Mouse (Mus musculus): ENCODE results near the gene St6galnac5. TPM values are rescaled to one million over a fixed set of nuclear protein-coding genes. Genes with fewer than 3 reads are reported as not detected.

The St6galnac5 gene
- total and polyA plus RNA-seq, 3 experiments, result 0.04 TPM; not detected in 2

GRCm38 (mm10) chr3:152923530-152923929, 58.5 kb downstream of the St6galnac5 start:
- in situ Hi-C loops (cut with MboI; ENCODE audit: low pct_ligation_motif_present, low pct_unique_long_range_greater_than_20kb, low sequenced_read_pairs), result no loop called here
- dilution Hi-C loops (cut with MboI; ENCODE audit: extremely low pct_ligation_motif_present, extremely low pct_unique_long_range_greater_than_20kb, low sequenced_read_pairs), result no loop called here
- TF ChIP-seq ZKSCAN1 (IDR thresholded peaks at IDR 0.05; ENCODE audit: borderline replicate concordance, low read depth, low read length), result no peak
- no peak for TF ChIP-seq ZC3H11A (IDR thresholded peaks at IDR 0.05; ENCODE audit: low read depth, low read length)
- TF ChIP-seq SMC3 (IDR thresholded peaks at IDR 0.05; ENCODE audit: low read depth, low read length), result no peak
- no peak for TF ChIP-seq HCFC1 (IDR thresholded peaks at IDR 0.05; ENCODE audit: low read depth, low read length)
- no peak for TF ChIP-seq E2F4 (IDR thresholded peaks at IDR 0.05; ENCODE audit: insufficient replicate concordance, low read depth, low read length)
- no peak for TF ChIP-seq UBTF (IDR thresholded peaks at IDR 0.05; ENCODE audit: low read depth, low read length)
- TF ChIP-seq MYC (IDR thresholded peaks at IDR 0.05; ENCODE audit: low read depth, low read length), result no peak
- no peak for TF ChIP-seq GABPA (IDR thresholded peaks at IDR 0.05; ENCODE audit: insufficient replicate concordance, low read depth, low read length)
- no peak for TF ChIP-seq TCF12 (IDR thresholded peaks at IDR 0.05; ENCODE audit: low read depth, low read length)
- no peak for TF ChIP-seq JUN (IDR thresholded peaks at IDR 0.05; ENCODE audit: insufficient read depth, low read depth, low read length)
- TF ChIP-seq BHLHE40 (IDR thresholded peaks at IDR 0.05; ENCODE audit: low read depth, low read length), result no peak
- TF ChIP-seq NELFE (IDR thresholded peaks at IDR 0.05; ENCODE audit: low read depth, low read length), result no peak
- TF ChIP-seq CTCF (conservative IDR thresholded peaks at IDR 0.05 in 1 of 2, IDR thresholded peaks at IDR 0.05 in 1 of 2; ENCODE audit: low read depth in 2 of 2, low read length in 2 of 2), result no peak
- no peak for TF ChIP-seq MEF2A (IDR thresholded peaks at IDR 0.05; ENCODE audit: borderline replicate concordance, low read depth, low read length)
- TF ChIP-seq ZNF384 (IDR thresholded peaks at IDR 0.05; ENCODE audit: low read depth, low read length), result no peak
- no peak for TF ChIP-seq IRF4 (IDR thresholded peaks at IDR 0.05; ENCODE audit: low read depth, low read length)
- Histone ChIP-seq H3K9me3 (replicated peaks; ENCODE audit: low read length) (no peaks in the 10 kb centered on the region), H3K4me1 (ENCODE audit: control insufficient read depth in 1 of 2, insufficient read depth in 2 of 2) (peaks cover 12 to 50% of the 10 kb centered on the region in 2 experiments), H3K79me2 (replicated peaks; ENCODE audit: control insufficient read depth, extremely low read depth, insufficient read depth, poor library complexity, severe bottlenecking) (no peaks in the 10 kb centered on the region), H3K9ac (ENCODE audit: insufficient read depth, low read depth) (no peak overlapping the region), H3K27ac (ENCODE audit: insufficient read depth, low read depth) (no peak overlapping the region), H3K36me3 (replicated peaks in 1 of 2; ENCODE audit: control insufficient read depth in 1 of 2, insufficient read depth in 1 of 2, low read length in 1 of 2) (no peaks in the 10 kb centered on the region), H3K4me2 (ENCODE audit: insufficient read depth, low read depth, poor library complexity, severe bottlenecking) (no peak overlapping the region), H3K27me3 (replicated peaks) (no peaks in the 10 kb centered on the region), H3K4me3 (replicated peaks in 1 of 3; ENCODE audit: low read depth in 2 of 3, low read length in 2 of 3, poor library complexity in 1 of 3) (no peak overlapping the region)
- no peak for DNase-seq (ENCODE audit: extremely low read depth)

DNA sequence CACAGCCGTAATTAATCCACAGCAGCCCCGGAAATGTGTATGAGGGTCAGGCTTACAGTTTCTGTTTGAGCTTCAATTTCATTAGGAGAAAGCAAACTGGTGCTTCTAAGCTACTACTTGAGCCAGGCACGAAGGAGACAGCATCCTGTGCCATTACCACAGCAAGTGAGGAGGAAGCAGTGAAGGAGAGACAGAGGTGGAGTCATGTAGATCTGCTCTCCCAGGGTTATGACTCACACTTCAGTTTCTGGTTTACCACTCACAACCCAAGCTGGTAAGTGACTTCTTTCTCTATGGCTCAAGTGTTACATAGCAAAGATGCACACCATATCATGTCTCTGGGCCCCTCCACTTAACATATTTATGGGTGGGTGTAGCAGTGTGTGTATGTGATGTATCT, 61.7 kb downstream of the St6galnac5 start:
- dilution Hi-C loops (cut with MboI; ENCODE audit: extremely low pct_ligation_motif_present, extremely low pct_unique_long_range_greater_than_20kb, low sequenced_read_pairs), result no loop called here
- DNase-seq (ENCODE audit: extremely low read depth), result peak; percentile 79
- H3K36me3 ChIP-seq (replicated peaks in 1 of 2; ENCODE audit: control insufficient read depth in 1 of 2, insufficient read depth in 1 of 2, low read length in 1 of 2), result no peaks in the 10 kb centered on the region
- peak overlapping the region; percentile 12; the same call in 1 of the 2 replicates for H3K4me2 ChIP-seq (ENCODE audit: insufficient read depth, low read depth, poor library complexity, severe bottlenecking)
- H3K27ac ChIP-seq (ENCODE audit: insufficient read depth, low read depth), result no peak overlapping the region
- no peaks in the 10 kb centered on the region for H3K27me3 ChIP-seq (replicated peaks)
- H3K4me1 ChIP-seq (ENCODE audit: control insufficient read depth in 1 of 2, insufficient read depth in 2 of 2), result peaks cover 10 to 35% of the 10 kb centered on the region in 2 experiments
- in situ Hi-C loops (cut with MboI; ENCODE audit: low pct_ligation_motif_present, low pct_unique_long_range_greater_than_20kb, low sequenced_read_pairs), result no loop called here
- H3K79me2 ChIP-seq (replicated peaks; ENCODE audit: control insufficient read depth, extremely low read depth, insufficient read depth, poor library complexity, severe bottlenecking), result no peaks in the 10 kb centered on the region
- TF ChIP-seq POLR2A (IDR thresholded peaks at IDR 0.05; ENCODE audit: low read depth, low read length) (no peak), BHLHE40 (IDR thresholded peaks at IDR 0.05; ENCODE audit: low read depth, low read length) (peak; percentile 61; the same call in 1 of the 2 replicates), MXI1 (IDR thresholded peaks at IDR 0.05; ENCODE audit: low read depth, low read length) (no peak), EP300 (IDR thresholded peaks at IDR 0.05; ENCODE audit: low read length) (peak; percentile 52; the same call in 1 of the 2 replicates), ETS1 (conservative IDR thresholded peaks at IDR 0.05; ENCODE audit: low read depth, low read length) (peak; percentile 43; the same call in 1 of the 2 replicates), MAFK (IDR thresholded peaks at IDR 0.05; ENCODE audit: insufficient replicate concordance, low read length) (no peak), NELFE (IDR thresholded peaks at IDR 0.05; ENCODE audit: low read depth, low read length) (no peak), CTCF (conservative IDR thresholded peaks at IDR 0.05 in 1 of 2, IDR thresholded peaks at IDR 0.05 in 1 of 2; ENCODE audit: low read depth in 2 of 2, low read length in 2 of 2) (no peak), RCOR1 (conservative IDR thresholded peaks at IDR 0.05; ENCODE audit: low read depth, low read length) (no peak), IRF4 (IDR thresholded peaks at IDR 0.05; ENCODE audit: low read depth, low read length) (peak; percentile 39; the same call in 1 of the 2 replicates), SMC3 (IDR thresholded peaks at IDR 0.05; ENCODE audit: low read depth, low read length) (no peak), TCF12 (IDR thresholded peaks at IDR 0.05; ENCODE audit: low read depth, low read length) (0 out of 2 replicates have a peak, but pooled peaks have one; percentile 24), E2F4 (IDR thresholded peaks at IDR 0.05; ENCODE audit: insufficient replicate concordance, low read depth, low read length) (no peak), TBP (conservative IDR thresholded peaks at IDR 0.05; ENCODE audit: low read depth, low read length) (0 out of 2 replicates have a peak, but pooled peaks have one; percentile 22), ZMIZ1 (IDR thresholded peaks at IDR 0.05; ENCODE audit: low read depth, low read length) (no peak), JUN (IDR thresholded peaks at IDR 0.05; ENCODE audit: insufficient read depth, low read depth, low read length) (peak; percentile 68), POLR2AphosphoS2 (IDR thresholded peaks at IDR 0.05; ENCODE audit: low read depth, low read length) (no peak), JUND (conservative IDR thresholded peaks at IDR 0.05; ENCODE audit: low read depth, low read length) (peak; percentile 53; the same call in 1 of the 2 replicates), PAX5 (IDR thresholded peaks at IDR 0.05; ENCODE audit: low read length) (no peak)
- peak overlapping the region in 1 of 3 experiments; percentile 38 for H3K4me3 ChIP-seq (replicated peaks in 1 of 3; ENCODE audit: low read depth in 2 of 3, low read length in 2 of 3, poor library complexity in 1 of 3)
- no peak overlapping the region for H3K9ac ChIP-seq (ENCODE audit: insufficient read depth, low read depth)
- no peaks in the 10 kb centered on the region for H3K9me3 ChIP-seq (replicated peaks; ENCODE audit: low read length)

Data from CH12.LX (cell line).